Mouse (Mus musculus) neural tube, embryonic 14.5 days (tissue): ENCODE data around the gene Zbtb45. TPM values are rescaled to one million over a fixed set of nuclear protein-coding genes. Genes with fewer than 3 reads are reported as not detected.

ENCODE experiments used
- ATAC-seq: fragments of 200-750 bp; cut with Nextera tagmentation; 2 replicates; pipeline ENCODE4 v1.8.0; 2017; ENCODE audit warnings: low read depth, mild to moderate bottlenecking, moderate TSS enrichment, moderate library complexity
- H3K27ac ChIP-seq: fragments of 300-500 bp; sonication (generic); 2 replicates; pipeline ENCODE4 v1.5.1; 2014; ENCODE audit warnings: low read depth, mild to moderate bottlenecking, control low read depth, low read length, moderate library complexity, mixed read lengths
- H3K27me3 ChIP-seq: fragments of 300-500 bp; sonication (generic); 2 replicates; pipeline ENCODE4 v1.6.1; 2014; ENCODE audit warnings: low read length; ENCODE audit not compliant: control insufficient read depth, insufficient read depth
- H3K36me3 ChIP-seq: fragments of 300-500 bp; sonication (generic); 2 replicates; pipeline ENCODE4 v1.6.1; 2014; ENCODE audit warnings: low read length, mixed read lengths; ENCODE audit not compliant: control insufficient read depth, insufficient read depth
- H3K4me1 ChIP-seq: fragments of 300-500 bp; sonication (generic); 2 replicates; pipeline ENCODE4 v1.6.1; 2014; ENCODE audit warnings: low read length; ENCODE audit not compliant: control insufficient read depth, insufficient read depth
- H3K4me2 ChIP-seq: fragments of 300-500 bp; sonication (generic); 2 replicates; pipeline ENCODE4 v1.6.1; 2014; ENCODE audit warnings: mild to moderate bottlenecking, low read depth, low read length, control low read depth
- H3K4me3 ChIP-seq: fragments of 300-500 bp; sonication (generic); 2 replicates; pipeline ENCODE4 v1.5.1; 2014; ENCODE audit warnings: low read depth, low read length, control low read depth, mixed read lengths
- H3K9ac ChIP-seq: fragments of 300-500 bp; sonication (generic); replicated peaks from 2 replicates; pipeline ENCODE4 v1.6.1; 2014; ENCODE audit warnings: low read depth, mild to moderate bottlenecking, control low read depth, low read length, mixed read lengths
- H3K9me3 ChIP-seq: fragments of 300-500 bp; sonication (generic); 2 replicates; pipeline ENCODE4 v1.6.1; 2016; ENCODE audit warnings: low read length; ENCODE audit not compliant: control insufficient read depth
- WGBS: fragments of 180-500 bp; shearing (Covaris S2); extraction: QIAGEN DNeasy Blood & Tissue Kit; methylation state at CpG from one replicate; pipeline ENCODE4 v1.1.7; 2014; 5-methylcytosine and 5-hydroxymethylcytosine counted together
- polyA plus RNA-seq: library from polyadenylated mRNA; unstranded; fragments of >200 nt; fragmentation: Nextera tagmentation; extraction: Ambion mirVana; gene quantifications from 2 replicates; pipeline ENCODE4 v1.2.1, GENCODE M21; 2014

The Zbtb45 gene
- 36.0 and 40.5 TPM in 2 replicates for polyA plus RNA-seq

DNA sequence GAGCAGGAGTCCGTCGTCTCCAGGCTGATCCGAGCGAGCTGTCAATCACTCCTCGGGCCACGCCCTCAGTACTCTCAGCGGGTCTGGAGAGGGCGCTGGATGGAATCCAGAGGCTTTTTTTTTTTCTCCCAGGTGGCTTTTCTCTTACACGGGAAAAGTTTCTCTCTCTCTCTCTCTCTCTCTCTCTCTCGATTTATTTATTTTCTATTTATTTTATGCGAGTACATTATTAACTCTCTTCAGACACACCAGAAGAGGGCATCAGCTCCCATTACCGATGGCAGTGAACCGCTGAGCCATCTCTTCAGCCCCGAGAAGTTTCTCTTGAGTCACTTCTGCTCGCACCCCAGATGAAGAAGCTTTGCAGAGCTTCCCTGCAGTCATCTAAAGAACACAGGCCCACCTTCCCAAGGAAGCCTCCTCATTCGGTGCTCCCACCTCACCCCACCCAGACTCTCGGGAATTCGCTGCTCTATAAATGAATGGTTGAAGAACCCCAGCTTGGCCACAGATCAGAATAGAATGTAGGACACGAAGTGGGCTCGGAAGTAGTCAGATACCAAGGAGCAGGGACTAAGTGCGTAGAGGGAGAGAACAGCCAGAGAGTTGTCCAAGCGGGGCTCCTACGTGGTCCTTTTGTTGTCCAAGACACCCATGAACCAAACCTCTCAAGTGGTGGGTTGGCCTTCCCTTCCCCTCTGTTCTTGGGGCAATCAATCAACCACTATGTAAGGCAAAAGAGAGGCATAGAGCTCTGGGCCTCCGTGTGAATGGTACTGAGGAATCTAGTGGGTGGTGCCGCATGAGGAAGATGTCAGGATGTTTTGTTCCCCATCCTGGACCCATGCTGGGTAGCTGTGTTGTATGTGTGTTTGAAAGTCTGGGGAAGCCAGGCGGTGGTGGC, at the start of gene Zbtb45:
TSS of gene Zbtb45 (minus strand) at position 30 of the 904 bp plus-strand sequence.
- whole genome bisulfite sequencing, result 4% methylated on average over 26 of the region's 26 CpGs
- H3K9me3 ChIP-seq, result no peaks in the 10 kb centered on the region
- H3K27me3 ChIP-seq, result no peaks in the 10 kb centered on the region
- no peak for ATAC-seq
- peaks cover 15% of the 10 kb centered on the region; the same call in 1 of the 2 replicates for H3K36me3 ChIP-seq
- peak within 1 kb of the TSS; percentile 88 for H3K27ac ChIP-seq
- peak within 1 kb of the TSS; percentile 83 for H3K9ac ChIP-seq
- peak within 1 kb of the TSS; percentile 79 for H3K4me3 ChIP-seq
- peak within 1 kb of the TSS; percentile 59 for H3K4me2 ChIP-seq
- peaks cover 10% of the 10 kb centered on the region; the same call in 1 of the 2 replicates for H3K4me1 ChIP-seq

DNA sequence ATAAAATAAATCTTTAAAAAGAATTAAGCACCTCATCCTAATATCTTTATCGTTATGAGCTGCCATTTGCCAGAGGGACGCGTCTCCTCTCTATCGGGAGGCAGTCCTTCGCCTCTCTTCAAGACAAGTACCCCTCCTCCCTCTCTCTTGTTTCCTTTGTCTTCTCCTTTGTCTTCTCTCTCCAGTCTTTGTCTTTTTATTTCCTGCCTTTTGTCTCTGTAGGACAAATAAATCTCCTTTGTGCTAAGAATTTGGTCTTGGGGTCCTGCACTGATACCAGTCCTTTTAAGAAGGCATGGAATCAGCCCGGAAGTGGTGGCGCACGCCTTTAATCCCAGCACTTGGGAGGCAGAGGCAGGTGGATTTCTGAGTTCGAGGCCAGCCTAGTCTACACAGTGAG, 49.7 kb upstream of the Zbtb45 start:
- Histone ChIP-seq H3K27ac (no peak overlapping the region), H3K9me3 (no peaks in the 10 kb centered on the region), H3K36me3 (no peaks in the 10 kb centered on the region), H3K27me3 (no peaks in the 10 kb centered on the region), H3K4me1 (no peaks in the 10 kb centered on the region), H3K9ac (no peak overlapping the region), H3K4me2 (no peak overlapping the region), H3K4me3 (no peak overlapping the region)
- 81% methylated on average over 9 of the region's 9 CpGs for WGBS
- ATAC-seq, result no peak

DNA sequence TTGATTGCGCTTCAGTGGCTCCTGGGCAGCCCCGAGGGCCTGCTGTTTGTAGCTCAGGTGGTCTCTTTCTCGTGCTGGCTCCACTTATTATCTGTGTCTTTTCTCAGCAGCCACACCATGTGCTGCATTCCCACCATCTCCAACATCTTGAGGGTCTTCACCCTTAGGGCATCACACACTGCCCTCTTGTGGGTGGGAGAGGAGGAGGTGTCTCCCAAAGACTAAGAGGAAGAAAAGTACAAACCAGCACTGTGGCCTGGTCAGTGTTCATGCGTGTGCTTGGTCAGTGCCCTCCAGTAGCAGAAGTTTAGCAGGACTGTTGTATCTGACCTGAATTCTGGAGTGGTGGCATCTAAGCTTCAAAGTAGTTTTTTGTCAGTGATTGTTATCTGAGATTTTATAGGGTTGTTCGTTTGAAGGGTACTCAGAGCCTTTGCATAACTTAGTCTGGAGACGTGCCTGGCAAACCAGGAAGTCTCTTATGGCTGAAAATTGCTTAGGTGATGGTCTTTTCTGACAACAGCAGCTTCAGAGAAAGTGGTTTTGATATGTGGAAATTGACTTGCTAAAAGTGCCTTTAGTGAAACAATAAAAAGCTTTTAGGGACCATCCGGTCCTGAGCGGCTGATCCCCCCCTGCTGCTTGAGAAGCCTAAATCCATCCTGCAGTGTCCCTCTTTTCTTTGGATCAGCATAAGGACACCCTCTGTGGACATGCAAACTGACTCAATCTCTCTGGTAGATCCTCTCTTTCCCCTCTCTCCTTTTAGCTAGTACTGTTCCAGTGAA, 47.3 kb upstream of the Zbtb45 start:
- Histone ChIP-seq H3K9me3 (no peaks in the 10 kb centered on the region), H3K4me2 (no peak overlapping the region), H3K4me1 (no peaks in the 10 kb centered on the region), H3K27me3 (no peaks in the 10 kb centered on the region), H3K9ac (no peak overlapping the region), H3K27ac (no peak overlapping the region), H3K36me3 (no peaks in the 10 kb centered on the region), H3K4me3 (no peak overlapping the region)
- WGBS, result 64% methylated on average over 8 of the region's 8 CpGs
- ATAC-seq, result no peak

DNA sequence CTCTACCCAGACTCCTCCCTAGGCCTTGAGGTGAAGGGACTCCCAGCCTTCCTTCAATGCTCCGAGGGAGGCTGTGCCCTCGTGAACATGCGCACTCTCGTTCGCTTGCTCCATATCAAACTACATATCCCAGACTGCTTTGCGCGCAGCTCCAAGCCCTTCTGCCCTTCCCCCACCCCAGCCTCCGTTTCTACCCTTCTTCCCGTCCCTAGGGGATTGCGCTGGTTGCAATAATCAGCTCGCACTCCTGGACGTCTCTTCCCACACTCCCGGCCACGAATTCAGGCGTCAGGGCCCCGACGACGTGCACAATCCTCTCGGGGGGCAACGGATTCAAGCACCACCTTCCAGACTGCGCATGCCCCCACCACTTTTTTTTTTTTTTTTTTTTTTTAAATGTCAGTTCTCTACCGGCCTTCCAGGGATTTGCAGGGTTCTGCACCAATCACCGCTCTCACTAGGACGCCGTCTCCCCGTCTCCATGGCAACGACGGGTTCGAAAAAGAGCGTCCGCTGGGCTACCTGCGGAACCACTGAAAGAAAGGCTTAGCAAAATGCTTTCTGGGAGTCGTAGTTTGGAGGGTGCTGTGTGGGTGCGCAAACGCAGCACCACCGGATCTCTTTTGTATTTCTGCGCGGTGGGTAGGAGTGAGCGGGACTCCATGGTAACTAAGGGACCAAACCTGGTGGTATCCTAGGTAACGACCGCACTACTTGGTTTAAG, 44.6 kb upstream of the Zbtb45 start, which contains the start of gene Mzf1:
TSS of gene Mzf1 (minus strand) at position 478 of the 724 bp plus-strand sequence.
- Histone ChIP-seq H3K4me1 (no peaks in the 10 kb centered on the region), H3K36me3 (no peaks in the 10 kb centered on the region), H3K27me3 (no peaks in the 10 kb centered on the region), H3K27ac (peak within 1 kb of the TSS; percentile 92), H3K4me2 (peak within 1 kb of the TSS; percentile 44), H3K9me3 (no peaks in the 10 kb centered on the region), H3K4me3 (peak within 1 kb of the TSS; percentile 42), H3K9ac (peak within 1 kb of the TSS; percentile 62)
- peak; percentile 96 for ATAC-seq
- under 1% methylated on average over 41 of the region's 41 CpGs for WGBS

DNA sequence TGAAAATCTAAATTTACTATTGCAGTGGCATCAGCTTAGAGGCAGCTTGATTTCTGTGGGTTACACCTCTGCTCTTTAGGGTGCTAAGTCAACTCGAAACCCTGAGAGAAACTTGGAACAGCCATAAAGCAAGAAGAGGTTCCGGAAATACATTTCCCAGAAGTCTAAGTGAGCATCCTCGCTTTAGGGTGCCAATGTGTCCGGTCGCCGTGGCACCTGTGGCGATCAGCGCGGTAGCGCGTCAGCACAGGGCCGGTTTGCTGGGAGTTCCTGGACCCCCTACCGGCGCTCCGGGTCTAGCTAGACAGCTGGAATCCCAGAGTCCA, 44.1 kb upstream of the Zbtb45 start:
- under 1% methylated on average over 15 of the region's 15 CpGs for WGBS

DNA sequence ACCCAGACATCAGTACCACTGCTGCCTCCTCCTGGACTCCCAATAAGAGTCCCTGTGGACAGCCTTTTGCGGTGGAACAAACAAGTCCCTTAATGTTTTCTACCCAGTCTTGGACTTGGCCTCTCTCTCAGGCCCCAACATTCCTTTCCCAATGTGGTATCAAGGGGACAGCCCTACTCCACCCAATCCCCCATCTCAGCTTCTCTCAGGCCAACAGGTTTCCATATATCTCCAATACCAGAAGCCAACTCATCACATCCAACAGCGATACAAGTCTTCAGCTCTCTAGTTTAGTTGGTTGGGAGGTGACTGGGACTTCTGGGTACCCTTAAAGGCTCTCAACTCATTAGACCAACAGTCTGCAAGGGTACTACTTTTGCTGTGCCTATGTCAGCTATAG, 43.7 kb upstream of the Zbtb45 start:
- Histone ChIP-seq H3K9ac (peak overlapping the region; percentile 62; the same call in 1 of the 2 replicates), H3K4me2 (peak overlapping the region; percentile 44), H3K9me3 (no peaks in the 10 kb centered on the region), H3K27ac (no peak overlapping the region), H3K27me3 (no peaks in the 10 kb centered on the region), H3K4me3 (peak overlapping the region; percentile 42), H3K4me1 (no peaks in the 10 kb centered on the region), H3K36me3 (no peaks in the 10 kb centered on the region)
- ATAC-seq, result no peak
- WGBS, result 84% methylated on average over 2 of the region's 2 CpGs

More for the DNA sequence above, 44.1 kb upstream of the Zbtb45 start:
- peak overlapping the region; percentile 62; the same call in 1 of the 2 replicates for H3K9ac ChIP-seq
- no peaks in the 10 kb centered on the region for H3K9me3 ChIP-seq
- H3K4me1 ChIP-seq, result no peaks in the 10 kb centered on the region
- H3K27ac ChIP-seq, result peak overlapping the region; percentile 92
- peak overlapping the region; percentile 44 for H3K4me2 ChIP-seq
- no peaks in the 10 kb centered on the region for H3K27me3 ChIP-seq
- no peaks in the 10 kb centered on the region for H3K36me3 ChIP-seq
- peak overlapping the region; percentile 42 for H3K4me3 ChIP-seq
- ATAC-seq, result no peak

DNA sequence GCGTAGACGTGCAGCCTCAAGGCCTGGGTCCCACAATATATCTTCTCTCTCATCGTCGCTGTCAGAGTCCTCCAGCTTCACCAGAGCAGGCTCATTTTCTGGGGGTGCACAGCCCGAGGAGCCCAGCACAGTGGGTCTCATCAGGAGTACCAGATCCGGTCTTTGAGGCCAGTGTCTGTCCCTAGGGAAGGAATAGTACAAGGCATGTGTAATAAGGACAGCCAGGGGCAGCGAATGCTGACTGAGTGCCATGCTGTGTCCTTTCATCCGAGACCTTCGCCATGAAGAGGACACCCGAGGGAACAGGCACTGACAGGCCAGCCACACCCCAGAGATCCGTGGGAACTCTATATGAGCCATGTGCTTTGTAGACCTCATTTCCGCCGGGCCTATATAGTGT, 43.2 kb upstream of the Zbtb45 start:
- Histone ChIP-seq H3K27me3 (no peaks in the 10 kb centered on the region), H3K9me3 (no peaks in the 10 kb centered on the region), H3K9ac (no peak overlapping the region), H3K4me3 (no peak overlapping the region), H3K4me2 (no peak overlapping the region), H3K36me3 (no peaks in the 10 kb centered on the region), H3K27ac (no peak overlapping the region), H3K4me1 (no peaks in the 10 kb centered on the region)
- WGBS, result 92% methylated on average over 13 of the region's 13 CpGs
- no peak for ATAC-seq

DNA sequence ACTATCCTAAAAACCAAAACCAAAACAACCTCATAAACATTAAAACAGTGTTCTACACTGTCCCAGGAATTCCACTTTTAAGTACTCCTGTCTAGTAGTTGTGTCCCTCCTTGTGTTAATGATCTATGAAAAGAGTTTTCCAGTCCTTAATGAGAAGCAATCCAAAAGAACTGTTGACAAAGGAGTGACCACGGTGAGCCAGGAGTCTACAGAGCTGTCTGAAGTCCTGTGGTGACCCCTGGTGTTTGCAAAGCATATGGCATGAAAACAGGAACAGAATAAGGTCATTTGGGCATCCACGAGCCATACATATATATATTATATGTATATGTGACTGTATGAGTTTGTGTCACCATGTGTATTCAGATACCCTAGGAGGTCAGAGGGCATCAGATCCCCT, 36.2 kb upstream of the Zbtb45 start:
- Histone ChIP-seq H3K36me3 (no peaks in the 10 kb centered on the region), H3K27ac (no peak overlapping the region), H3K4me1 (0 out of 2 replicates have a peak, but pooled peaks cover 8% of the 10 kb centered on the region), H3K4me3 (no peak overlapping the region), H3K4me2 (no peak overlapping the region), H3K9me3 (no peaks in the 10 kb centered on the region), H3K27me3 (peaks cover 18% of the 10 kb centered on the region), H3K9ac (no peak overlapping the region)
- peak; percentile 44 for ATAC-seq
- 12% methylated on average over 2 of the region's 2 CpGs for WGBS
